Mouse (Mus musculus) heart, postnatal 0 days (tissue): ENCODE measurements at regions not wholly inside any gene's neighbourhood (a gene's known extent, or its start where the extent isn't known, plus 50 kb on each side); places are given as distances from the start of the nearest gene placed in this dataset.

Source experiments
- CTCF ChIP-seq: IDR thresholded peaks from 2 replicates; pipeline ENCODE4 v1.5.1; 2016; ENCODE audit warnings: antibody characterized with exemption, control low read depth, low read depth
- EP300 ChIP-seq: IDR thresholded peaks from 2 replicates; pipeline ENCODE4 v1.6.1; 2016; ENCODE audit warnings: antibody characterized with exemption, low read depth

- no peak for TF ChIP-seq CTCF
- no peak for TF ChIP-seq EP300
These were observed 704.7 kb downstream of the Slitrk1 start for GRCm38 (mm10) chr14:108209246-108209645.
